Mouse (Mus musculus) megakaryocyte, embryonic 14.5 days (primary cell): Measurements from ENCODE around the gene Tmem163. TPM values are rescaled to one million over a fixed set of nuclear protein-coding genes. Genes with fewer than 3 reads are reported as not detected.

Source experiments
- H3K27me3 ChIP-seq: replicated peaks from 2 replicates; pipeline ENCODE3; 2012; ENCODE audit warnings: inconsistent platforms
- H3K36me3 ChIP-seq: replicated peaks from 2 replicates; pipeline ENCODE3; 2012; ENCODE audit warnings: low read length, inconsistent platforms, mixed read lengths
- H3K4me1 ChIP-seq: 2 replicates; pipeline ENCODE4 v1.6.1; 2012; ENCODE audit warnings: inconsistent platforms
- H3K4me3 ChIP-seq: replicated peaks from 2 replicates; pipeline ENCODE3; 2012; ENCODE audit warnings: moderate library complexity, mild to moderate bottlenecking, inconsistent platforms
- H3K9me3 ChIP-seq: 2 replicates; pipeline ENCODE4 v1.6.1; 2012; ENCODE audit warnings: inconsistent platforms
- FLI1 ChIP-seq: IDR thresholded peaks from 2 replicates; pipeline ENCODE4 v1.6.1; 2012; ENCODE audit warnings: low read length, inconsistent platforms, mixed read lengths
- GATA1 ChIP-seq: IDR thresholded peaks from 3 replicates; pipeline ENCODE4 v1.6.1; 2012; ENCODE audit warnings: mixed read lengths, low read length, inconsistent platforms, borderline replicate concordance
- polyA plus RNA-seq: library from polyadenylated mRNA; stranded (reverse); fragments of >175 nt; gene quantifications from 2 replicates; pipeline ENCODE4 v1.2.3, GENCODE M21; 2012; ENCODE audit warnings: low replicate concordance; ENCODE audit not compliant: insufficient read depth

Gene Tmem163
- polyA plus RNA-seq, 1 experiment = 41.1 TPM

GRCm38 (mm10) chr1:127575692-127576091 lies 103.7 kb downstream of the Tmem163 start:
- Histone ChIP-seq H3K4me3 (no peak overlapping the region), H3K9me3 (peaks cover 1% of the 10 kb centered on the region), H3K4me1 (peaks cover 44% of the 10 kb centered on the region), H3K27me3 (no peaks in the 10 kb centered on the region), H3K36me3 (peaks cover 15% of the 10 kb centered on the region)
- TF ChIP-seq FLI1 (no peak), GATA1 (no peak)

GRCm38 (mm10) chr1:127573186-127573585 lies 106.2 kb downstream of the Tmem163 start:
- no peaks in the 10 kb centered on the region for H3K27me3 ChIP-seq
- peaks cover 17% of the 10 kb centered on the region for H3K9me3 ChIP-seq
- H3K4me1 ChIP-seq = peaks cover 40% of the 10 kb centered on the region
- H3K4me3 ChIP-seq = no peak overlapping the region
- no peak for TF ChIP-seq FLI1
- no peak for TF ChIP-seq GATA1
- peaks cover 27% of the 10 kb centered on the region for H3K36me3 ChIP-seq

GRCm38 (mm10) chr1:127568641-127569040 lies 110.7 kb downstream of the Tmem163 start:
- no peak overlapping the region for H3K4me3 ChIP-seq
- no peak for TF ChIP-seq FLI1
- TF ChIP-seq GATA1 = no peak
- H3K4me1 ChIP-seq = peaks cover 20% of the 10 kb centered on the region

GRCm38 (mm10) chr1:127556486-127556845 lies 122.9 kb downstream of the Tmem163 start:
- TF ChIP-seq FLI1 = no peak
- no peak for TF ChIP-seq GATA1
- H3K4me3 ChIP-seq = no peak overlapping the region
- peaks cover 27% of the 10 kb centered on the region for H3K4me1 ChIP-seq
- no peaks in the 10 kb centered on the region for H3K27me3 ChIP-seq
- H3K9me3 ChIP-seq = no peaks in the 10 kb centered on the region
- peaks cover 19% of the 10 kb centered on the region for H3K36me3 ChIP-seq

More at GRCm38 (mm10) chr1:127568641-127569040, 110.7 kb downstream of the Tmem163 start:
- H3K27me3 ChIP-seq = no peaks in the 10 kb centered on the region
- peaks cover 17% of the 10 kb centered on the region for H3K9me3 ChIP-seq
- peaks cover 22% of the 10 kb centered on the region for H3K36me3 ChIP-seq

- peaks cover 31% of the 10 kb centered on the region for H3K4me1 ChIP-seq
- no peaks in the 10 kb centered on the region for H3K9me3 ChIP-seq
- H3K4me3 ChIP-seq = no peak overlapping the region
- H3K36me3 ChIP-seq = peaks cover 24% of the 10 kb centered on the region
- TF ChIP-seq GATA1 (no peak), FLI1 (no peak)
- H3K27me3 ChIP-seq = no peaks in the 10 kb centered on the region
These were observed 123.4 kb downstream of the Tmem163 start for GRCm38 (mm10) chr1:127555822-127556485.

GRCm38 (mm10) chr1:127548078-127548477 lies 131.3 kb downstream of the Tmem163 start:
- Histone ChIP-seq H3K27me3 (no peaks in the 10 kb centered on the region), H3K9me3 (no peaks in the 10 kb centered on the region), H3K36me3 (peaks cover 68% of the 10 kb centered on the region), H3K4me3 (no peak overlapping the region), H3K4me1 (peaks cover 14% of the 10 kb centered on the region)
- TF ChIP-seq FLI1 = no peak
- no peak for TF ChIP-seq GATA1

GRCm38 (mm10) chr1:127542756-127543155 lies 136.6 kb downstream of the Tmem163 start:
- no peaks in the 10 kb centered on the region for H3K27me3 ChIP-seq
- no peak overlapping the region for H3K4me3 ChIP-seq
- H3K4me1 ChIP-seq = no peaks in the 10 kb centered on the region; the same call in 1 of the 2 replicates
- peaks cover 6% of the 10 kb centered on the region; the same call in 1 of the 2 replicates for H3K9me3 ChIP-seq
- peaks cover 89% of the 10 kb centered on the region for H3K36me3 ChIP-seq
- TF ChIP-seq GATA1 (no peak), FLI1 (no peak)

- Histone ChIP-seq H3K9me3 (peaks cover 6% of the 10 kb centered on the region; the same call in 1 of the 2 replicates), H3K36me3 (peaks cover 87% of the 10 kb centered on the region), H3K27me3 (no peaks in the 10 kb centered on the region), H3K4me1 (peaks cover 8% of the 10 kb centered on the region), H3K4me3 (no peak overlapping the region)
- TF ChIP-seq FLI1 = no peak
- TF ChIP-seq GATA1 = no peak
These were observed 137.4 kb downstream of the Tmem163 start for GRCm38 (mm10) chr1:127541931-127542330.

- H3K4me3 ChIP-seq = no peak overlapping the region
- peaks cover 6% of the 10 kb centered on the region; the same call in 1 of the 2 replicates for H3K9me3 ChIP-seq
- TF ChIP-seq FLI1 (no peak), GATA1 (no peak)
- peaks cover 12% of the 10 kb centered on the region for H3K4me1 ChIP-seq
- H3K27me3 ChIP-seq = no peaks in the 10 kb centered on the region
- H3K36me3 ChIP-seq = peaks cover 89% of the 10 kb centered on the region
These were observed 137.8 kb downstream of the Tmem163 start for GRCm38 (mm10) chr1:127541522-127541921.

GRCm38 (mm10) chr1:127537204-127538038 lies 141.9 kb downstream of the Tmem163 start:
- H3K36me3 ChIP-seq = peaks cover 81% of the 10 kb centered on the region
- TF ChIP-seq GATA1 = no peak
- TF ChIP-seq FLI1 = no peak
- H3K4me3 ChIP-seq = no peak overlapping the region
- H3K4me1 ChIP-seq = peaks cover 17% of the 10 kb centered on the region
- no peaks in the 10 kb centered on the region for H3K27me3 ChIP-seq
- peaks cover 6% of the 10 kb centered on the region; the same call in 1 of the 2 replicates for H3K9me3 ChIP-seq
